In genomic region chr4:138698296-138698695, GRCm38 (mm10) we compare ENCODE assay signal across 21 mouse cellular contexts. TPM values are rescaled to one million over a fixed set of nuclear protein-coding genes. Genes with fewer than 3 reads are reported as not detected.
"Had no signal": no experiment of that assay in that cellular context is flagged by ENCODE, and none has a peak within 500 bp of the region (broad histone marks: within the 10 kb centered on the region; RNA-seq: fewer than 3 reads in every experiment).

No protein-coding gene starts in this region.

- H3K4me1 ChIP-seq: limb, embryonic 13.5 days; liver, embryonic 13.5 days; stomach, embryonic 15.5 days had no signal

- H3K4me2 ChIP-seq: hindbrain, embryonic 15.5 days; limb, embryonic 13.5 days; liver, embryonic 13.5 days; lung, embryonic 14.5 days; midbrain, embryonic 13.5 days; stomach, embryonic 15.5 days had no signal

- H3K27ac ChIP-seq: hindbrain, embryonic 15.5 days; limb, embryonic 10.5 days; limb, embryonic 13.5 days; liver, embryonic 13.5 days; macrophage; midbrain, embryonic 13.5 days; stomach, embryonic 15.5 days had no signal

- ATAC-seq: intestine, postnatal 0 days; lung, postnatal 0 days; midbrain, embryonic 13.5 days had no signal

- H3K36me3 ChIP-seq: hindbrain, embryonic 15.5 days; limb, embryonic 10.5 days; limb, embryonic 13.5 days; liver, embryonic 13.5 days; midbrain, embryonic 13.5 days; stomach, embryonic 15.5 days had no signal

- H3K9me3 ChIP-seq: hindbrain, embryonic 15.5 days; limb, embryonic 10.5 days; limb, embryonic 13.5 days; liver, embryonic 13.5 days; midbrain, embryonic 13.5 days; stomach, embryonic 15.5 days had no signal

- H3K9ac ChIP-seq: hindbrain, embryonic 15.5 days; limb, embryonic 13.5 days; liver, embryonic 13.5 days; lung, embryonic 14.5 days; midbrain, embryonic 13.5 days; stomach, embryonic 15.5 days had no signal

- H3K4me3 ChIP-seq: hindbrain, embryonic 15.5 days; limb, embryonic 10.5 days; limb, embryonic 13.5 days; liver, embryonic 13.5 days; midbrain, embryonic 13.5 days; stomach, embryonic 15.5 days had no signal

- DNase-seq: layer of hippocampus, postnatal 36 days; liver; liver, embryonic 13.5 days; lung, embryonic 14.5 days; spleen, adult 18-20 months; thymus, postnatal 25 days had no signal

RNA-seq across cellular contexts. Expression of gene Pla2g2c, which starts 26.3 kb away (rescaled TPM):
- total RNA-seq: layer of hippocampus, postnatal 10 days; megakaryocyte, adult 5-6 weeks had no signal
- polyA plus RNA-seq: liver, embryonic 13.5 days; liver, embryonic 16.5 days; macrophage had no signal

RNA-seq across cellular contexts. Expression of gene Ubxn10, which starts 38.7 kb away (rescaled TPM):
- total RNA-seq: megakaryocyte, adult 5-6 weeks had no signal
- polyA plus RNA-seq: macrophage had no signal

RNA-seq across cellular contexts. Expression of gene Pla2g2f, which starts 59.1 kb away (rescaled TPM):
- total RNA-seq: layer of hippocampus, postnatal 10 days; left cerebral cortex, adult 8-10 months; left cerebral cortex, postnatal 25 days; megakaryocyte, adult 5-6 weeks had no signal
- polyA plus RNA-seq: liver, embryonic 13.5 days; liver, embryonic 16.5 days; lung, embryonic 14.5 days; lung, postnatal 0 days; macrophage; midbrain, postnatal 0 days; neural tube, embryonic 14.5 days had no signal
